Mouse (Mus musculus): ENCODE results near the gene Gm8159. TPM values are rescaled to one million over a fixed set of nuclear protein-coding genes. Genes with fewer than 3 reads are reported as not detected.

Gm8159 gene
- not detected for total RNA-seq (2023)

DNA sequence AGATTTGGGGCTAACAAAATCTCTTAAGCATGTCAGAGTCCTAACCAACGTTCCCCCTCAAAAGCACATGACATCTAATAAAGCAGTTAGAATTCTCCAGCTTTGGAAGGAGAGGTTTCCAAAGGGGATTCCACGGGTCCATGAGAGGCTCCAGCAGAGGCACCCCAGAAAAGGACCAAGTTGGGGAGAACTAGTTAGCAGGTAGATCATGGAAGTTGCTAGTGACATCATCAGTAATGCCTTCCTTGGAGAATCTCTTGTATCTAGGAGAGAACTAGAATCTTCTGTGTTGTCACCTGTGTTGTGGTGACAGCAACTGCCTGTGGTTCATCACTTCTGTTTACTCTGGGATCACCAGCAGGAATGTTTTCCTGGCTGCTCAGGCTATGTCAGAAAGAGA is at the start of gene Gm8159:
TSS of gene Gm8159 (plus strand) at position 301 of the 400 bp plus-strand sequence.

DNA sequence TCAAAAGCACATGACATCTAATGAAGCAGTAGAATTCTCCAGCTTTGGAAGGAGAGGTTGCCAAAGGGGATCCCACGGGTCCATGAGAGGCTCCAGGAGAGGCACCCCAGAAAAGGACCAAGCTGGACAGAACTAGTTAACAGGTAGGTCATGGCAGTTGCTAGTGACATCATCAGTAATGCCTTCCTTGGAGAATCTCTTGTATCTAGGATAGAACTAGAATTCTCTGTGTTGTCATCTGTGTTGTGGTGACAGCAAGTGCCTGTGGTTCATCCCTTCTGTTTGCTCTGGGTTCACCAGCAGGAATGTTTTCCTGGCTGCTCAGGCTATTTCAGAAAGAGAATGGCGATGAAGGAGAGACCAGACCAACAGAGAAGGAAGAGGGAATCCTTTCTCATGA is 31.7 kb downstream of the Gm8159 start, which contains the start of gene Gm3239:
TSS of gene Gm3239 (plus strand) at position 301 of the 400 bp plus-strand sequence.

Other genes with a start within 250 kb of the Gm8159 start
- not detected for gene Gm3159, start 234.8 kb upstream of the Gm8159 start, total RNA-seq (2023)
- gene Gm3164, start 216.9 kb upstream of the Gm8159 start, total RNA-seq (2023), result not detected
- not detected for gene Gm3173, start 201.4 kb upstream of the Gm8159 start, total RNA-seq (2023)
- not detected for gene Gm3182, start 150.6 kb upstream of the Gm8159 start, total RNA-seq (2023)
- gene Gm3047, start 76.9 kb upstream of the Gm8159 start, total RNA-seq (2023), result not detected
- not detected for gene Gm3239, start 31.8 kb downstream of the Gm8159 start, total RNA-seq (2023)
- not detected for gene Gm7876, start 76.9 kb downstream of the Gm8159 start, total RNA-seq (2023)
- not detected for gene Gm3252, start 94.4 kb downstream of the Gm8159 start, total RNA-seq (2023)
- not detected for gene Gm9602, start 144.0 kb downstream of the Gm8159 start, total RNA-seq (2023)
- gene Gm3269, start 205.8 kb downstream of the Gm8159 start, total RNA-seq (2023), result not detected
- not detected for gene Gm3264, start 223.2 kb downstream of the Gm8159 start, total RNA-seq (2023)

All from monocyte, adult 59 days (primary cell).